Comparison of ENCODE assay signal across 8 mouse cellular contexts in the genomic region with DNA sequence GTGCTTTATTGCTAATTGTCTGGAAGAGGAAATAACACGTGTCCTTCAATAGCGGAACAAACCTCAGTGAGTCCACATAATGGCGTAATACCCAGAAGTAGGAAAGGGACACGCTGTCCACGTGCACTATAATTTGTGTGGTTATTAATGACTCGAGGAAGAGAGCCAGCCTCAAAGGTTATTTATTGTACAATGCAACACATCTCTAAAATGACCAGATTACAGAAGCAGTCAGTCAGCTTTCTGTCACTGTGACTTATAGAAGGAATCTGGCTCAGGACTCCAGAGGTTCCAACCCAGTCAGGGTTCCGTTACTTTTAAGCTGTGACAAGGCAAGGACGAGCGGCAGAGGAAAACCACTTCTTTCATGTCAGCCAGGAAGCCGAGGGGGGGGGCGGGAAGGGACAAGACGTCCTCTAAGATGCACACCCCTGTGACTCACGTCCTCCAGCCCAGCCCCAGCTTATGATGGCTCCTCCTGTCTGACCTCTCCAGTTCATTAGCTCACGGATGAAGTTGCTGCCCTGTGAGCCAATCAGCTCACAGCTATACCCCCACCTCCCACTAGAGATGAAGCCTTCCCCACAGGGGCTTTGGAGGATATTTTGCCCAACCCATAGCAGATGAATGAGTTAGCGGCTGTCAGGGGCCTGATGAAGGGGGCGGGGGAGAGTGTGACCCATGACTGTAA. TPM values are rescaled to one million over a fixed set of nuclear protein-coding genes. Genes with fewer than 3 reads are reported as not detected.
A peak's percentile ranks its signal among the peaks of the same experiment; 100 is the strongest.
DNase-seq lines count a peak whose midpoint lies in the region; ATAC-seq lines count a peak whose summit lies in the region.

No protein-coding gene starts in this region.

- WGBS in limb, embryonic 10.5 days, result 40% methylated on average over 16 of the region's 16 CpGs
- WGBS in midbrain, embryonic 14.5 days, result 38% methylated on average over 16 of the region's 16 CpGs

- peak overlapping the region; percentile 34 for H3K4me2 ChIP-seq in midbrain, embryonic 14.5 days (ENCODE audit: low read length)

- H3K27ac ChIP-seq in limb, embryonic 10.5 days, result no peak overlapping the region
- no peak overlapping the region for H3K27ac ChIP-seq in midbrain, embryonic 14.5 days (replicated peaks; ENCODE audit: low read depth, low read length)

- H3K27me3 ChIP-seq in limb, embryonic 10.5 days (ENCODE audit: low read depth, poor library complexity, severe bottlenecking), result no peaks in the 10 kb centered on the region
- H3K27me3 ChIP-seq in midbrain, embryonic 14.5 days (ENCODE audit: control insufficient read depth, insufficient read depth, low read length), result no peaks in the 10 kb centered on the region

- no peaks in the 10 kb centered on the region for H3K9me3 ChIP-seq in limb, embryonic 10.5 days (replicated peaks)
- H3K9me3 ChIP-seq in midbrain, embryonic 14.5 days (ENCODE audit: control insufficient read depth, low read length), result no peaks in the 10 kb centered on the region

- peak overlapping the region; percentile 23; the same call in 1 of the 2 replicates for H3K9ac ChIP-seq in midbrain, embryonic 14.5 days (replicated peaks; ENCODE audit: low read length)

- H3K36me3 ChIP-seq in limb, embryonic 10.5 days, result no peaks in the 10 kb centered on the region
- no peaks in the 10 kb centered on the region for H3K36me3 ChIP-seq in midbrain, embryonic 14.5 days (ENCODE audit: control insufficient read depth, insufficient read depth, low read length)

- peak; percentile 51 for DNase-seq in Muller cell, postnatal 12 days (ENCODE audit: inconsistent ontology term)
- DNase-seq in embryo, embryonic 10.5 days (ENCODE audit: low spot score), result peak; percentile 66
- DNase-seq in heart, postnatal 25 days (ENCODE audit: low spot score), result peak; percentile 67
- DNase-seq in limb, embryonic 10.5 days (ENCODE audit: low spot score), result no peak
- DNase-seq in midbrain, embryonic 14.5 days, result peak; percentile 33
- DNase-seq in ovary, postnatal 14 days (ENCODE audit: low spot score), result no peak
- DNase-seq in left cerebral cortex, adult 9 months (ENCODE audit: low spot score in 2 of 2), result no peak
- DNase-seq in right cerebral cortex, postnatal 10 days (ENCODE audit: low spot score in 2 of 2), result no peak

- ATAC-seq in midbrain, embryonic 14.5 days (ENCODE audit: low FRiP score, low TSS enrichment), result peak; percentile 55; the same call in 1 of the 2 replicates

- intact Hi-C loops in heart, postnatal 25 days (cut with DNase I), result no loop called here

- H3K4me3 ChIP-seq in limb, embryonic 10.5 days, result 0 out of 2 replicates have a peak overlapping the region, but pooled peaks have one; percentile 4
- no peak overlapping the region for H3K4me3 ChIP-seq in midbrain, embryonic 14.5 days (replicated peaks; ENCODE audit: low read depth, low read length)

- peaks cover 27% of the 10 kb centered on the region for H3K4me1 ChIP-seq in limb, embryonic 10.5 days
- peaks cover 6% of the 10 kb centered on the region; the same call in 1 of the 2 replicates for H3K4me1 ChIP-seq in midbrain, embryonic 14.5 days (ENCODE audit: control insufficient read depth, insufficient read depth, low read length)

RNA-seq across cellular contexts. Expression of a gene that starts 29.6 kb away (rescaled TPM):
- under 1 TPM in 1 of 2 experiments, not detected in 1; 0.23 TPM for total RNA-seq in heart, postnatal 25 days (2021)
- polyA plus RNA-seq in limb, embryonic 10.5 days (2016; fragmentation: Nextera tagmentation; extraction: Ambion mirVana), result 0.11 TPM in 1 of 2 replicates, not detected in the other
- polyA plus RNA-seq in midbrain, embryonic 14.5 days (2014; fragmentation: Nextera tagmentation; extraction: Ambion mirVana), result 0.08 TPM in 1 of 2 replicates, not detected in the other

RNA-seq across cellular contexts. Expression of a gene that starts 31.9 kb away (rescaled TPM):
- 10 to 100 TPM; 22.4 to 34.7 TPM for total RNA-seq in heart, postnatal 25 days (2021)
- polyA plus RNA-seq in limb, embryonic 10.5 days (2016; fragmentation: Nextera tagmentation; extraction: Ambion mirVana), result 3.5 and 4.5 TPM in 2 replicates
- polyA plus RNA-seq in midbrain, embryonic 14.5 days (2014; fragmentation: Nextera tagmentation; extraction: Ambion mirVana), result 15.1 and 18.5 TPM in 2 replicates

RNA-seq across cellular contexts. Expression of a gene that starts 44.3 kb away (rescaled TPM):
- 1 to 10 TPM; 4.4 to 5.7 TPM for total RNA-seq in heart, postnatal 25 days (2021)
- polyA plus RNA-seq in limb, embryonic 10.5 days (2016; fragmentation: Nextera tagmentation; extraction: Ambion mirVana), result 76.7 and 79.7 TPM in 2 replicates
- polyA plus RNA-seq in midbrain, embryonic 14.5 days (2014; fragmentation: Nextera tagmentation; extraction: Ambion mirVana), result 53.2 and 59.4 TPM in 2 replicates

Comparison
In these comparisons a context has a peak if more than half of its experiments do, and no peak if none do; other contexts are left out.
1. DNase-seq: peak in Muller cell, postnatal 12 days (single experiment), embryo, embryonic 10.5 days (single experiment), heart, postnatal 25 days (single experiment) and midbrain, embryonic 14.5 days (single experiment); none in limb, embryonic 10.5 days (single experiment), ovary, postnatal 14 days (single experiment), left cerebral cortex, adult 9 months (0 of 2) and right cerebral cortex, postnatal 10 days (0 of 2).